Mouse (Mus musculus) spleen, adult 18-20 months (tissue): ENCODE measurements around the gene Pgm1.

Source experiments
- DNase-seq, 2 experiments: peaks; one replicate each; pipeline ENCODE4 v3.0.0; 2022; ENCODE audit warnings: mixed read lengths in 2 of 2

The Pgm1 gene

GRCm38 (mm10) chr4:100012361-100013035, 83.3 kb downstream of the Pgm1 start:
- DNase-seq: no peak

GRCm38 (mm10) chr4:100027773-100028172, 98.6 kb downstream of the Pgm1 start:
- no peak for DNase-seq

- peak in 1 of 2 experiments; percentile 35 for DNase-seq
Measured at GRCm38 (mm10) chr4:100028641-100029040, 99.4 kb downstream of the Pgm1 start.

GRCm38 (mm10) chr4:100031270-100031669, 102.1 kb downstream of the Pgm1 start:
- no peak for DNase-seq

- no peak for DNase-seq
Measured at GRCm38 (mm10) chr4:100032608-100033007, 103.4 kb downstream of the Pgm1 start.

- DNase-seq: no peak
Measured at GRCm38 (mm10) chr4:100033944-100034343, 104.7 kb downstream of the Pgm1 start.

- no peak for DNase-seq
Measured at GRCm38 (mm10) chr4:100034971-100035370, 105.8 kb downstream of the Pgm1 start.

GRCm38 (mm10) chr4:100035919-100036554, 106.8 kb downstream of the Pgm1 start:
- no peak for DNase-seq
